Mouse (Mus musculus) frontal cortex, postnatal 36 days (tissue): ENCODE results near the gene Dpep2nb.

ENCODE experiments used
- DNase-seq, 2 experiments: peaks; one replicate each; pipeline ENCODE4 v3.0.0; 2022; ENCODE audit warnings: low spot score in 2 of 2

Dpep2nb gene

DNA sequence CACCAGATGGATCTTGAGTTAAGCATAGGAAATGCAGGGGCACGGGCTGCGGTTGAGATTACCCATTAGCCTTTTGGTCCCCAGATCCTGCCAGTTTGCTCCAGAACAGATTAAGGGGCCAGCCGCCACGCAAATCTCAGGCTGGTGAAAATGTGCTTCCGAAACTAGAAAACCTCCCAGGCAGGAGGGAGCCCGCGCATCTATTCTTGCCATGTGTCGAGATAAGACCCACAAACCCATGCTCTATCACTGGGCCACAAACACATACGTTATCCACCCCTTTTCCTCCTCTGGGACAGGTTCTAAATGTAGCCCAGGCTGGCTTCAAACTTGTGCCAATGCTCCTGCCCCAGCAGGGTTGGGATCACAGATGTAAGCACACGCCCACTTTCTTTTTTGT is 44.2 kb downstream of the Dpep2nb start:
- no peak for DNase-seq

- no peak for DNase-seq
These were observed 44.7 kb downstream of the Dpep2nb start for GRCm38 (mm10) chr8:105961101-105961500.

DNA sequence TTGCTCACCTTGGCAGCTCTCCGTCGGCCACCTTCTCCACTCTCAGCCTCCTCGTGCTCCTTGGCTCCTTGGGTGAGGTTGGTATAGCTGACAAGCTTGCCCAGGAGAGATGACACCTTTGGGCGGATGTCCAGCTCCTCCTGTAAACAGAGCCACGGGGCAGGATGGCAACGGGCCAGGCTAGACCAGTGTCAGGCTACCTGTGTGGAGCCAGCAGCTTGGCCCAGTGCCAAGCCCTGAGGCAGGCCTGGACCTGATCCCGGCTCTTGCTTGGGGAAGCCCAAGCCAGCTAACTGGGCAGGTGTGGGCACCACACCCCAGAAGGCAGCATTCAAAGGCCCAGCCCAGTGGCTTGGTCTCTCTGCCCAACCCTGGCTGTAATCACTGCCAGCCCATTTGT is 46.4 kb downstream of the Dpep2nb start:
- no peak for DNase-seq

DNA sequence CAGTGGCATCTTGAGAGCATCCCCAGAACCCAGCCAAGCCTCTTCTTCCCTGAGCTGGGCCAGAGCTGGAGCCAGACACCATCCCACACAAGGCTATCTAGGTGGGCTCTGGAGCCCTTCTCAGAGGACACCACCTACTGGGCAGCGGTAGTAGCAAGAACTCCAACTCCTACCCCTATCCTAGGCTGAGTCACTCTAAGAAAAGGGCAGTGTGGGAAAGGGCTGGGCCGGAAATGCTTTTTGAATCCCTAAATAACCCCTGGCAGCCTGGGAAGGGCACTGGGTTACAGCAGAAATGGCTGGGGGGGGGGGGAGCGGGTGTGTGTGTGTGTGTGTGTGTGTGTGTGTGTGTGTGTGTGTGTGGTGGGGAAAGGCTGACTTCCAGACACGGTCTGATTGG is 48.0 kb downstream of the Dpep2nb start:
- DNase-seq, result no peak

GRCm38 (mm10) chr8:105956556-105956955 is 49.2 kb downstream of the Dpep2nb start:
- no peak for DNase-seq

DNA sequence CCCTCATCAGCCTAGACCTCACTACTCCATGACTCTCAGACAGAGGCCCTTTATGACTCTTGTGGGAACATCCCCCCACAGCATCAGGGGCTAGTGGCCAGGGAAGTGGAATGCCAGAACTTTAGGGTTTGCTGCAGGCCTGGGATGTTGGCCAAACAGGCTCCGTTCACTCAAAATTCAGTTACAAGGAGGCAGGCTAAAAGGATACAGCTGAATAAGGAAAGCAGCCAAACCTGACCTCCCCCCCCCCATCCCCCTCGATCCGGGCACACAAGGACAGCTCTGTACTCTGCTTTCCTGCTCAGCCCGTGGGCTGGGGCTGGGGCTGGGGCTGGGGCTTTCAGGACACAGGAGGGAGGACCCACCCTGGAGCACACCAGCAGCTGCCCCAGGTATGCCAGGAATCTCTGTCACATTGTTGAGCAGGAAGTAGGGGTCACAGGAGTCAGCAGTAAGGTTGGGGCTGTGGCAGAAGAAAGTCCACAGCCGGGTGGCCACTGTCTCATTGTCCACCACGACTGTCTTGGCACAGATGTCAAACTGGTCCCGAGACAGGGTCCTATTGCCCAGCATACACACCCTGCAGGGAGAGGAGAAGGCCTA is 54.6 kb downstream of the Dpep2nb start:
- DNase-seq, result no peak

DNA sequence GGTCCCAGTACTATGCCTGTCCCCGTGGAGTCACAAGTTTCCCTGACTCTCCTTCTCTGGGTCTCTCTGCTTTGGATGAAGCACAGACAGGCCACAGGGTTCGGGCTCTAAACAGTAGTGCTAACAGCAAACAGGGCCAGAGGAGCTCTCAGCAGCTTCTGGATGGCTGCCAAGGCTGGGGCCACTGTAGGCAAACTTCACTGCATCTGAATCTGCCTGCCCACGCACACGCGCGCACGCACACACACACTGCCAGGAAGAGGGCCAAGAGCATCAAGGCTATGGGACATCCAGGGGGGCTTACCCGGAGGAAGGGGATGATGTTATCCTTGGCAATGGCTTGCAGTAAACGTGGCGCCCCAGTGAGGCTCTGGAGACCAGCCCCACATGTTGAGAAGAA is 56.4 kb downstream of the Dpep2nb start:
- peak in 1 of 2 experiments; percentile 57 for DNase-seq
